Mouse (Mus musculus) liver, adult 2 months (tissue): ENCODE results near the gene C2cd2.

Experiments
- CTCF ChIP-seq: fragments of 200-500 bp; IDR thresholded peaks from 2 replicates; pipeline ENCODE4 v1.5.1; 2011; ENCODE audit warnings: low read depth, low read length, control low read depth
- POLR2A ChIP-seq: fragments of 200-500 bp; IDR thresholded peaks from 2 replicates; pipeline ENCODE4 v1.6.1; 2011; ENCODE audit warnings: low read length, control low read depth; ENCODE audit not compliant: insufficient read depth; ENCODE audit errors: extremely low read depth

DNA sequence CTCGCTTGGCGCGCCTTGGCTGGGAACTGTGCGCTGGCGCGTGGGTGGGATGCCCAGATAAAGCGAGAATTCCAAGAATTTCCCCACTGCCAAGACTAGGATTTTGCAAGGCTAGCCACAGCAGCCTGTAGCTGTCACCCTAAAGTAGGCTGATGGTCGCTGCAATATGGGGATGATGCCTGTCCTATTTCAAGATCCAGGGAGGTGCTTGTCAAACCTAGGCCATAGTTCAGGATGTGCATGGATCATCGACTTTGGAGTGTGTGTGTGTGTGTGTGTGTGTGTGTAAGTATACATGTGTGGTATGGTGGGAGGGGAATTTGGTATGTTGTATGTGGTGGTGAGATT is 39.6 kb downstream of the C2cd2 start:
- TF ChIP-seq CTCF (no peak), POLR2A (no peak)
